Mouse (Mus musculus) urinary bladder, postnatal 36 days (tissue): ENCODE measurements at regions not wholly inside any gene's neighbourhood (a gene's known extent, or its start where the extent isn't known, plus 50 kb on each side); places are given as distances from the start of the nearest gene placed in this dataset.
"Not testable (repeated sequence)": the region's sequence is repeated elsewhere in the genome, so short reads cannot be mapped to it uniquely, and the experiment has no call there.

Source experiments
- DNase-seq, 2 experiments: peaks; one replicate each; pipeline ENCODE4 v3.0.0; 2022; ENCODE audit warnings: low spot score in 2 of 2, mixed read lengths in 1 of 2

GRCm38 (mm10) chr16:21102033-21102432 lies 51.8 kb downstream of the Teddm3 start:
- not testable (repeated sequence) for DNase-seq

GRCm38 (mm10) chr16:21100126-21100525 lies 53.7 kb downstream of the Teddm3 start:
- not testable (repeated sequence) for DNase-seq

GRCm38 (mm10) chr16:21074779-21075148 lies 79.0 kb downstream of the Teddm3 start:
- DNase-seq: no peak

GRCm38 (mm10) chr16:21074082-21074778 lies 79.6 kb downstream of the Teddm3 start:
- DNase-seq: not testable (repeated sequence)

GRCm38 (mm10) chr16:21060211-21060610 lies 93.6 kb downstream of the Teddm3 start:
- DNase-seq: no peak

GRCm38 (mm10) chr16:21054772-21055171 lies 99.0 kb downstream of the Teddm3 start:
- no peak for DNase-seq

- not testable (repeated sequence) for DNase-seq
Observed at GRCm38 (mm10) chr16:21022087-21022486, 131.7 kb downstream of the Teddm3 start.

GRCm38 (mm10) chr16:21004871-21005270 lies 148.9 kb downstream of the Teddm3 start:
- DNase-seq: no peak

GRCm38 (mm10) chr16:21001126-21001525 lies 152.7 kb downstream of the Teddm3 start:
- DNase-seq: no peak

- DNase-seq: no peak
Observed at GRCm38 (mm10) chr16:20990524-20990923, 163.3 kb downstream of the Teddm3 start.

GRCm38 (mm10) chr16:20975406-20975805 lies 178.4 kb downstream of the Teddm3 start:
- no peak for DNase-seq

- DNase-seq: no peak
Observed at GRCm38 (mm10) chr16:20972442-20972841, 181.4 kb downstream of the Teddm3 start.

GRCm38 (mm10) chr16:20958905-20959304 lies 194.9 kb downstream of the Teddm3 start:
- DNase-seq: peak; percentile 52 to 70

- DNase-seq: no peak
Observed at GRCm38 (mm10) chr16:20936722-20937121, 202.4 kb upstream of the Thpo start.

- DNase-seq: not testable (repeated sequence)
Observed at GRCm38 (mm10) chr16:20934846-20935245, 200.5 kb upstream of the Thpo start.

GRCm38 (mm10) chr16:20930003-20930402 lies 195.7 kb upstream of the Thpo start:
- DNase-seq: not testable (repeated sequence)

- not testable (repeated sequence) for DNase-seq
Observed at GRCm38 (mm10) chr16:20925776-20926175, 191.5 kb upstream of the Thpo start.

- DNase-seq: not testable (repeated sequence)
Observed at GRCm38 (mm10) chr16:20910864-20911263, 176.6 kb upstream of the Thpo start.

- DNase-seq: peak in 1 of 2 experiments; percentile 4
Observed at GRCm38 (mm10) chr16:20908467-20909351, 174.4 kb upstream of the Thpo start.

- DNase-seq: no peak
Observed at GRCm38 (mm10) chr16:20895734-20896133, 161.4 kb upstream of the Thpo start.

GRCm38 (mm10) chr16:20871726-20872125 lies 137.4 kb upstream of the Thpo start:
- DNase-seq: no peak

- no peak for DNase-seq
Observed at GRCm38 (mm10) chr16:20866771-20867170, 132.5 kb upstream of the Thpo start.

GRCm38 (mm10) chr16:20861256-20861655 lies 126.9 kb upstream of the Thpo start:
- no peak for DNase-seq
